Comparison of ENCODE assay signal across 8 mouse cellular contexts in the genomic region with DNA sequence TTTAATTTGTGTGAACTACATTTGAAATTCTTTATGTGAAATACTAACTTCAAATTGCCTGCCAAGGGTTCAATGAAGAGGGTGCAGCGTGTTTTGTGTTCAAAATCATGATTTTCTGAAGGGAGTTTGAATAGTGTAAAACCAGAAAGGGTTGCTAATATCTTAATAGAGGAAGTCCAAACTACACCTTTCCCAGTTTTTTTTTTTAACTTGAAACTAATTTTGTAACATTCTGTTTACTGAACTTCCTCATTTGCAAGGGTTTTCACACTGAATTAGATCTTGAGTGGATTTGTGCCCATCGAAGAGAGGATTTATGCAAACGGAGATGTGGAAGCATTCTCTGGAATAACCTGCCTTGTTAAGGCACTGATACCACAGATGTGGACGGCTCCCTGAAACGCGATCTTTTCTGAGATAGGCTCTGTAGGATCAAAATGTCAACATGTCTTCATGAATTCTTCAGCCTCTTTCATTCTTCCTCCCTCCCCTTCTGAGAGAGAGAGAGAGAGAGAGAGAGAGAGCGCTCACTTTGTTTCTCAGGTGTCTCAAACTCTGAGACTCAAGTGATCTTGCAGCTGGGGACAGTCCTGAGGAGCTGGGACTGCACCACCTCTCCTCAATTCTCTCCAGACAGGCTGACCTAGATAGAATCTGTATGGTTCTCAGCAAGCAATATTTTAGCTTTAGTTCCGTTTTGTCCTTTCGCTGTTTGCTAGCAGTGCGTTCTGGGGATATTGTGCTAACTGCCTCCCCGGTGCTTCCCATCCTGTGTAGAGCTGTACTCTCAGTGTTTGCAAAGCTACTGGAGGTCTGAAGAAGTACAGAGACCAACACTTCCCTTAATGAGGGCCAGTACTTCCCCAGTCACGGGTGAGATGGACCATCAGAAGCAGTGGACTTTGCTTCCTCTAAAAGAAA. TPM values are rescaled to one million over a fixed set of nuclear protein-coding genes. Genes with fewer than 3 reads are reported as not detected.
A peak's percentile ranks its signal among the peaks of the same experiment; 100 is the strongest.
DNase-seq lines count a peak whose midpoint lies in the region; ATAC-seq and TF ChIP-seq lines count a peak whose summit lies in the region.

A gene (plus strand): TSS at position 915 of the 921 bp plus-strand sequence.

- no peak for TF ChIP-seq POLR2A in small intestine, adult 2 months (IDR thresholded peaks at IDR 0.05; ENCODE audit: low read depth, low read length)

- peak within 1 kb of the TSS; percentile 17 for H3K4me2 ChIP-seq in liver, embryonic 16.5 days (ENCODE audit: low read depth, low read length)
- H3K4me2 ChIP-seq in intestine, embryonic 15.5 days (replicated peaks) = no peak within 1 kb of the TSS

- H3K9ac ChIP-seq in liver, embryonic 16.5 days (ENCODE audit: low read depth, low read length) = 0 out of 2 replicates have a peak within 1 kb of the TSS, but pooled peaks have one; percentile 5
- H3K9ac ChIP-seq in intestine, embryonic 15.5 days = no peak within 1 kb of the TSS

- no peak for TF ChIP-seq CTCF in gastrocnemius, adult 2 months (IDR thresholded peaks at IDR 0.05)
- TF ChIP-seq CTCF in small intestine, adult 2 months (IDR thresholded peaks at IDR 0.05; ENCODE audit: extremely low read depth, insufficient read length, insufficient replicate concordance, low read depth, low read length) = no peak

- peak within 1 kb of the TSS; percentile 23; the same call in 1 of the 2 replicates for H3K4me3 ChIP-seq in gastrocnemius, adult 2 months
- peak within 1 kb of the TSS; percentile 16 for H3K4me3 ChIP-seq in erythroblast, embryonic 14.5 days (replicated peaks)
- H3K4me3 ChIP-seq in liver, embryonic 16.5 days (ENCODE audit: low read depth, low read length) = peak within 1 kb of the TSS; percentile 41
- peak within 1 kb of the TSS; percentile 28; the same call in 1 of the 2 replicates for H3K4me3 ChIP-seq in small intestine, adult 2 months (ENCODE audit: low read depth, low read length)
- H3K4me3 ChIP-seq in intestine, embryonic 15.5 days (replicated peaks) = no peak within 1 kb of the TSS

- no peak for DNase-seq in gastrocnemius, adult 2 months
- no peak for DNase-seq in gastrocnemius, adult 8-10 months (ENCODE audit: low spot score in 2 of 2)
- no peak for DNase-seq in frontal cortex, postnatal 36 days (ENCODE audit: low spot score in 2 of 2)
- no peak for DNase-seq in cerebellum, adult 11 months

- H3K36me3 ChIP-seq in erythroblast, embryonic 14.5 days (ENCODE audit: control insufficient read depth) = no peaks in the 10 kb centered on the region
- H3K36me3 ChIP-seq in liver, embryonic 16.5 days (ENCODE audit: control insufficient read depth, insufficient read depth) = no peaks in the 10 kb centered on the region
- 0 out of 2 replicates have a peak, but pooled peaks cover 1% of the 10 kb centered on the region for H3K36me3 ChIP-seq in small intestine, adult 2 months (ENCODE audit: control insufficient read depth, insufficient read depth, low read length)
- H3K36me3 ChIP-seq in intestine, embryonic 15.5 days = no peaks in the 10 kb centered on the region

- no peak within 1 kb of the TSS for H3K27ac ChIP-seq in gastrocnemius, adult 2 months
- H3K27ac ChIP-seq in liver, embryonic 16.5 days (ENCODE audit: low read length) = peak within 1 kb of the TSS; percentile 82
- H3K27ac ChIP-seq in small intestine, adult 2 months (ENCODE audit: insufficient read depth, low read depth, low read length) = peak within 1 kb of the TSS; percentile 83
- H3K27ac ChIP-seq in intestine, embryonic 15.5 days = no peak within 1 kb of the TSS

- peaks cover 6% of the 10 kb centered on the region for H3K27me3 ChIP-seq in erythroblast, embryonic 14.5 days (ENCODE audit: control insufficient read depth)
- H3K27me3 ChIP-seq in liver, embryonic 16.5 days (ENCODE audit: control insufficient read depth, insufficient read depth, low read depth, low read length) = no peaks in the 10 kb centered on the region
- H3K27me3 ChIP-seq in small intestine, adult 2 months (ENCODE audit: control insufficient read depth, insufficient read depth, low read length) = no peaks in the 10 kb centered on the region
- no peaks in the 10 kb centered on the region for H3K27me3 ChIP-seq in intestine, embryonic 15.5 days (replicated peaks)

- intact Hi-C loops in gastrocnemius, adult 2 months (cut with DNase I) = no loop called here

- WGBS in liver, embryonic 16.5 days (ENCODE audit: insufficient replicate concordance) = 19% methylated on average over 12 of the region's 12 CpGs
- WGBS in small intestine, adult 2 months = 67% methylated on average over 12 of the region's 12 CpGs
- WGBS in intestine, embryonic 15.5 days = 68% methylated on average over 12 of the region's 12 CpGs

- ATAC-seq in liver, embryonic 16.5 days (ENCODE audit: low read depth) = peak; percentile 63
- no peak for ATAC-seq in intestine, embryonic 15.5 days

- no peaks in the 10 kb centered on the region for H3K9me3 ChIP-seq in erythroblast, embryonic 14.5 days (ENCODE audit: control insufficient read depth, low read length)
- no peaks in the 10 kb centered on the region for H3K9me3 ChIP-seq in liver, embryonic 16.5 days (replicated peaks; ENCODE audit: control insufficient read depth, low read length)
- no peaks in the 10 kb centered on the region for H3K9me3 ChIP-seq in intestine, embryonic 15.5 days

- H3K4me1 ChIP-seq in erythroblast, embryonic 14.5 days (ENCODE audit: control insufficient read depth) = peaks cover 10% of the 10 kb centered on the region
- H3K4me1 ChIP-seq in liver, embryonic 16.5 days (ENCODE audit: control insufficient read depth, low read depth, low read length) = no peaks in the 10 kb centered on the region; the same call in 1 of the 2 replicates
- peaks cover 2% of the 10 kb centered on the region; the same call in 1 of the 2 replicates for H3K4me1 ChIP-seq in small intestine, adult 2 months (ENCODE audit: control insufficient read depth, insufficient read depth, insufficient read length, low read length)
- no peaks in the 10 kb centered on the region for H3K4me1 ChIP-seq in intestine, embryonic 15.5 days (replicated peaks)

RNA-seq across cellular contexts. Expression of the gene that starts here (rescaled TPM):
- total RNA-seq in gastrocnemius, adult 2 months (2021) = under 1 TPM; 0.18 to 0.42 TPM
- under 1 TPM in 3 of 4 experiments, not detected in 1; 0.27 to 0.83 (median 0.39) TPM for total RNA-seq in gastrocnemius, adult 8-10 months (2022)
- not detected in 2 replicates for polyA plus RNA-seq in erythroblast, embryonic 14.5 days (2012)
- 3.0 and 3.8 TPM in 2 replicates for polyA plus RNA-seq in liver, embryonic 16.5 days (2015; fragmentation: Nextera tagmentation; extraction: Ambion mirVana)
- 1.5 and 6.3 TPM in 2 replicates for polyA plus RNA-seq in small intestine, adult 2 months (2012; rRNA removed)
- polyA plus RNA-seq in intestine, embryonic 15.5 days (2015; fragmentation: Nextera tagmentation; extraction: Ambion mirVana) = 1.4 and 1.9 TPM in 2 replicates

Comparison
In these comparisons a context has a peak if more than half of its experiments do, and no peak if none do; other contexts are left out.
1. H3K27ac ChIP-seq: peak in liver, embryonic 16.5 days (single experiment) and small intestine, adult 2 months (single experiment); none in gastrocnemius, adult 2 months (single experiment) and intestine, embryonic 15.5 days (single experiment).